Mouse (Mus musculus) limb, embryonic 11.5 days (tissue): ENCODE measurements around the gene Akap6. TPM values are rescaled to one million over a fixed set of nuclear protein-coding genes. Genes with fewer than 3 reads are reported as not detected.

Experiments used
- ATAC-seq: fragments of 200-750 bp; cut with Nextera tagmentation; 2 replicates; pipeline ENCODE4 v1.8.0; 2017; ENCODE audit warnings: low read depth; ENCODE audit not compliant: insufficient number of reproducible peaks, low FRiP score, low TSS enrichment
- DNase-seq: peaks from one replicate; pipeline ENCODE4 v3.0.0-alpha.2; 2015; ENCODE audit warnings: low spot score
- H3K27ac ChIP-seq: fragments of 300-500 bp; sonication (generic); replicated peaks from 2 replicates; pipeline ENCODE4 v1.5.1; 2014; ENCODE audit warnings: low read depth, mild to moderate bottlenecking, low read length
- H3K27me3 ChIP-seq: fragments of 300-500 bp; sonication (generic); 2 replicates; pipeline ENCODE4 v1.6.1; 2014; ENCODE audit warnings: mild to moderate bottlenecking, low read length, mixed read lengths; ENCODE audit not compliant: control insufficient read depth, insufficient read depth
- H3K36me3 ChIP-seq: fragments of 300-500 bp; sonication (generic); 2 replicates; pipeline ENCODE4 v1.6.1; 2014; ENCODE audit warnings: mild to moderate bottlenecking, low read length, moderate library complexity, mixed read lengths; ENCODE audit not compliant: control insufficient read depth, insufficient read depth
- H3K4me1 ChIP-seq: fragments of 300-500 bp; sonication (generic); 2 replicates; pipeline ENCODE4 v1.6.1; 2014; ENCODE audit warnings: low read length, mixed read lengths; ENCODE audit not compliant: control insufficient read depth, insufficient read depth
- H3K4me2 ChIP-seq: fragments of 300-500 bp; sonication (generic); 2 replicates; pipeline ENCODE4 v1.6.1; 2014; ENCODE audit warnings: low read depth, mild to moderate bottlenecking, moderate library complexity; ENCODE audit not compliant: severe bottlenecking
- H3K4me3 ChIP-seq: fragments of 300-500 bp; sonication (generic); 2 replicates; pipeline ENCODE4 v1.5.1; 2014; ENCODE audit warnings: low read depth, low read length
- H3K9ac ChIP-seq: fragments of 300-500 bp; sonication (generic); 2 replicates; pipeline ENCODE4 v1.6.1; 2014; ENCODE audit warnings: mild to moderate bottlenecking, low read length
- H3K9me3 ChIP-seq: fragments of 300-500 bp; sonication (generic); 2 replicates; pipeline ENCODE4 v1.6.1; 2016; ENCODE audit warnings: low read length; ENCODE audit not compliant: control insufficient read depth
- WGBS: fragments of 180-500 bp; shearing (Covaris S2); extraction: QIAGEN DNeasy Blood & Tissue Kit; methylation state at CpG from one replicate; pipeline ENCODE4 v1.1.7; 2014; 5-methylcytosine and 5-hydroxymethylcytosine counted together
- polyA plus RNA-seq: library from polyadenylated mRNA; unstranded; fragments of >200 nt; fragmentation: Nextera tagmentation; extraction: Ambion mirVana; gene quantifications from 2 replicates; pipeline ENCODE4 v1.2.1, GENCODE M21; 2014

Gene Akap6
- polyA plus RNA-seq, 1 experiment from 2014 or later = 0.29 TPM

DNA sequence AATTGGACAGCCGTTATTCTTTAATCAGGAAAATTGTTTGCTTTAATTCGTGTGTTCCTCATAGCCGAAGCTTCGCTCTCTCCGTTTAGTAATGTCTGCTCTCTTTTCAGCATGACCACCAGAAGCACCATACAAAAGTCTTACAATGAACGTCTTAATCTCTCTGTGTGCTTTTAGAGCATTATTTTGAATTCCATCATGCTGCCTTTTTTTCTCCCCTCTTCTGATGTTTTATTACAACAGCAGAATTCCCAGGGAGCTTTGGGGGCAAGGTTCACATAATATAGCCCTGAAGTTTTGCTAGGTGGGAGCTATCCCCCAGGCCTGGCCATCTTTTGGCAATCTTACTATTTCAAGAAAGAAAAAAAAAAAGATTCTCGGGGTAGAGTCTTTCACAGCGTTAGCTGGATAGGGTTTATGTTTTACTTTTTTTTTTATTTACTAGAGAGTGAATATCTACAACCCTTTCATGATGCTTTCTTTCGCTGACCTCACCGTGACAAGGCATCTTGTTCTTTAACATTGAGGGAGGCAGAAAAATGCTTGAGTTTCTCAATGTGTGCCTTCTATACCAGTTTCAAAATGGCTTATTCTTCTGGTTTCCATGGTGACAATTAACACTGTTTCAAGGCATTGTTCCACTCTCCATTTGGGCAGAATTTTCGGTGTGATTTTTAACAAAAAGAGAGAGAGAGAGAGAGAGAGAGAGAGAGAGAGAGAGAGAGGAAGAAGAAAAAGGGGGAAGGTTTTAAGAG is 366.0 kb downstream of the Akap6 start:
- H3K36me3 ChIP-seq = no peaks in the 10 kb centered on the region
- no peaks in the 10 kb centered on the region for H3K27me3 ChIP-seq
- no peak overlapping the region for H3K4me3 ChIP-seq
- H3K4me2 ChIP-seq = no peak overlapping the region
- H3K4me1 ChIP-seq = peaks cover 7% of the 10 kb centered on the region; the same call in 1 of the 2 replicates
- 82% methylated on average over 11 of the region's 11 CpGs for WGBS
- no peak overlapping the region for H3K27ac ChIP-seq
- DNase-seq (no peak), ATAC-seq (no peak)
- no peak overlapping the region for H3K9ac ChIP-seq
- H3K9me3 ChIP-seq = no peaks in the 10 kb centered on the region

DNA sequence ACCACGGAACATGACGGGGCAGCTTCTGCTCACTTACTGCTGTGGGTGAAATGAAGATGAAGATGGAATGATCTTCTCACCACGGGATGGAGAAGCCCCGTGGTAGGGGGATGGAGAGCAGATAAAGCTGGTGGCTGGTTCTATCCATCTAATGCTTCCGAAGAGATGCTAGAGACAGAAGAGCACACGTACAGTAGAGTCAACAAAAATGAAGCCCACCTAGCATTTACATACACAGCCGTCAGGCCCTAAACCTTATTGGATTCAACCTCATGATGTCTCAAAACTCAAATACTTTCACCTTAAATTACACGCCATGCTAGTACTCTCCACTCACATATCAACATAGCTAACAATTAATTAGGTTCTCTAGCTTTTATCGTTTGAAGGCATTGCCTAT is 367.1 kb downstream of the Akap6 start:
- no peak overlapping the region for H3K27ac ChIP-seq
- peaks cover 7% of the 10 kb centered on the region; the same call in 1 of the 2 replicates for H3K4me1 ChIP-seq
- H3K36me3 ChIP-seq = no peaks in the 10 kb centered on the region
- DNase-seq (no peak), ATAC-seq (no peak)
- no peak overlapping the region for H3K9ac ChIP-seq
- no peak overlapping the region for H3K4me2 ChIP-seq
- H3K27me3 ChIP-seq = no peaks in the 10 kb centered on the region
- H3K9me3 ChIP-seq = no peaks in the 10 kb centered on the region
- no peak overlapping the region for H3K4me3 ChIP-seq
- WGBS = 86% methylated on average over 9 of the region's 9 CpGs

DNA sequence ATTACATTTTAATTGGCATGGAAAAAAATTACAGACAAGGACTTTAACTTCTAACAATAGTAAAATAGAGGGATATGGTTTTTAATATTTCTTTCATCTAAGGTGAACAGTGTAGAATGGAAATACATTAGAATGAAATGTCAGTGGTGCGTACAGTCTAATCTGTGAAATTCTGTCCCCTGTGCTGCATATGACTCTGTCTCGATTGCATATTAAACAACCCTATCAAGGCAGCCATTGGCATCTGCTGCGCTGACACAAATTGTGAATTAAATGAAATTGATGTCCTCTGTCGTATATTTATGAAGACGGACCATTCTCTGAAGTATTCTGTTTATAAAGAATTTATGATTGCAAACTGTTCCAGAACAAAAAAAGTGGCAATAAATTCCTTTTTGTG is 371.7 kb downstream of the Akap6 start:
- WGBS = 92% methylated on average over 5 of the region's 5 CpGs
- ATAC-seq (no peak), DNase-seq (no peak)
- Histone ChIP-seq H3K27ac (no peak overlapping the region), H3K4me1 (no peaks in the 10 kb centered on the region), H3K9ac (no peak overlapping the region), H3K27me3 (no peaks in the 10 kb centered on the region), H3K4me2 (no peak overlapping the region), H3K9me3 (no peaks in the 10 kb centered on the region), H3K4me3 (no peak overlapping the region), H3K36me3 (no peaks in the 10 kb centered on the region)

DNA sequence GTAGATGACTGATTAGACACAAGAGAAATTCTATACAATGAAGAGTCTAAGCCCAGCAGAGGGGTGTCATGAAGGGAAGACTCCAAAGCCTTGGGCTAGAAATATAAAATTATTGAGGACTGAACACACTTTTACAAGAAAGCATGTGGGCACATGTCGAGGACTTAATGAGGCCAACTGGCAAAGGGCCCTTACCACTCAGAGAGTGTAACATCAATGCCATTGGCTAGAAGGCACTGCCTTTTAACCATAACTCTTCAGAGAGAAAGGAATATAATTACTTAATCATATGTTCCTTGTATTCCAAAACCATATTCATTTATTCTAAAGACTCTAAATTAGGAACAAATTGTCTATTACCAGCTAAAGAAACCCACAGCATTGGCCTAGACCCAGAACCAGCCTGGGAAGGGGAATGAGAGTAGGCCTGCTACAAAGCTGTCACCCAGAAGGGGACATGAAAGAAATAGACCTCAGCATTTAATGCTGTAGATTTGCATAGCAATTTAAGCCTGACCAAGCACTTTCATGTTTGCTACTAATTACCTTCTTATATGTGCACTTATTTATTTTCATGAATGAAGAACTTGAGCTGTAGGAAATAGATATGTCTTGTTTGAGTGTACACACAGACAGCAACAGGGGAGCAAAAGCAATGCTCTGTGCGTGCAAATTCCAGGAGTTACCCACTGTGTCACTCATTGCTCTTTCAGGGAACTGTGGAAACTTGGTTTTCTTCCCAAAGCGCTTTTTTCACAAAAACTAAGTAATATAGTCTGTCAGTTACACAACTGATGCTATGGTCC is 377.6 kb downstream of the Akap6 start:
- ATAC-seq = no peak
- no peak for DNase-seq
- WGBS = 85% methylated on average over 3 of the region's 3 CpGs

DNA sequence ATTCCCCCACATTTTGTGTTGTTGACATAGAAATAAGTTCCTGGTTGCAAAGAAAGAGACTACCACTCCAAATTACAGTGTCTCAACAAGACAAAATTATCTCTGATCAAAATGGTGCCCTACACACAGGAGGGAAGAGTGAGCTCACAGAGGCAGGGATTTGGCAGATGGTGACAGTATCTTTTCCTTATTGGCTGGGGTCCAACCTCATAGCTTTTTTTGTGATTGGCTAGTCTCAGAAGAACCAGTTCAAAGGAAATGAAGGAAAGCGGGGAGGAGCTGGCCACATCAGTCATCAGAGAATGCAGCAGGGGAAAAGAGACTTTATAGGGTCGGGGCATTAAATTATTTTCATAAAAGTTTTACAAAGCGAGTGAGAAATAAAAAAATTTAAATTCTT is 386.6 kb downstream of the Akap6 start:
- Histone ChIP-seq H3K4me2 (no peak overlapping the region), H3K9me3 (no peaks in the 10 kb centered on the region), H3K27me3 (no peaks in the 10 kb centered on the region), H3K27ac (no peak overlapping the region), H3K36me3 (no peaks in the 10 kb centered on the region), H3K9ac (no peak overlapping the region), H3K4me1 (no peaks in the 10 kb centered on the region), H3K4me3 (no peak overlapping the region)
- DNase-seq = no peak
- WGBS = 83% methylated on average over 3 of the region's 3 CpGs
- ATAC-seq = no peak

More for the DNA sequence above, 377.6 kb downstream of the Akap6 start:
- H3K36me3 ChIP-seq = no peaks in the 10 kb centered on the region
- no peaks in the 10 kb centered on the region for H3K27me3 ChIP-seq
- no peak overlapping the region for H3K27ac ChIP-seq
- no peak overlapping the region for H3K4me3 ChIP-seq
- no peak overlapping the region for H3K4me2 ChIP-seq
- no peaks in the 10 kb centered on the region for H3K4me1 ChIP-seq
- no peak overlapping the region for H3K9ac ChIP-seq
- no peaks in the 10 kb centered on the region for H3K9me3 ChIP-seq

DNA sequence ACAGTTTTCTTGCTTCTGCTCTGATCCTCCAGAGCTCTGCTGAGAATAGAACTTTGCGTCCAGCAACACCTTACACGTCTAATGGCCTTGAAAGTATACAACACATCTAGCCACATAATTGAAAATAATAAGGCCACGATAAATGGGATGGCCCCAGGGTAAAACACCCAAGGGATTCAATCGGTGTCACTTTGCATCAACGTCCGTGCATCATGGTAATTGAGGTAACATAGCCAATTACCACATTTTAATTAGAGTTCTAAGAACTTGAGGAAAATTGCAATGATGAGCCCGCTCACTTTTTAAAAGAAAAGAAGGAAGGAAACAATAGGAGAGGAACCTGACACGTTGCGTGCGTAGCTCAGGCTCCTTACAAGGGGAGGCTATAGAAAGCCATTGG is 413.1 kb downstream of the Akap6 start:
- Histone ChIP-seq H3K27ac (no peak overlapping the region), H3K9me3 (no peaks in the 10 kb centered on the region), H3K9ac (no peak overlapping the region), H3K27me3 (no peaks in the 10 kb centered on the region), H3K4me3 (no peak overlapping the region), H3K4me1 (no peaks in the 10 kb centered on the region), H3K4me2 (no peak overlapping the region), H3K36me3 (no peaks in the 10 kb centered on the region)
- 87% methylated on average over 10 of the region's 10 CpGs for WGBS
- ATAC-seq = no peak
- no peak for DNase-seq

DNA sequence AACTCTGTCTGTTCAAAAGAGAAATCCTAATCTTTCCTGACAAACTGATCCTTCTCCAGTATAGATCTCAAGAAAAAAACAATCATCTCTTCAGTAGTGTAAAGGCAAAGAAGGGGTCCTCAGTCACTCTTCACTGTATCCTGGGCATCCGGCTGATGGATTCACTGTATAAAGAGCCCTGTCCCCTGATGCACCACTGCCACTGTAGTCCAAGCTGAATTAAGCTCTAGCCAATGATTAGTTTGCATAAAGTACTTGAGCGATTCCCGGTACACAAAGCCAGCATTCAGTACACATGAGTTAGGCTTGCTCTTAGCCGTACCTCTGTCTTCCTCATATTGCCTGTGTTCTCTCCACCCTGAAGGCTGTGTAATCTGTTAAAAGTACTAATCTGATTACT is 420.2 kb downstream of the Akap6 start:
- Histone ChIP-seq H3K36me3 (no peaks in the 10 kb centered on the region), H3K4me3 (no peak overlapping the region), H3K9me3 (no peaks in the 10 kb centered on the region), H3K4me2 (no peak overlapping the region), H3K27me3 (no peaks in the 10 kb centered on the region), H3K27ac (no peak overlapping the region), H3K4me1 (no peaks in the 10 kb centered on the region), H3K9ac (no peak overlapping the region)
- ATAC-seq (no peak), DNase-seq (no peak)
- WGBS = 65% methylated on average over 4 of the region's 4 CpGs

DNA sequence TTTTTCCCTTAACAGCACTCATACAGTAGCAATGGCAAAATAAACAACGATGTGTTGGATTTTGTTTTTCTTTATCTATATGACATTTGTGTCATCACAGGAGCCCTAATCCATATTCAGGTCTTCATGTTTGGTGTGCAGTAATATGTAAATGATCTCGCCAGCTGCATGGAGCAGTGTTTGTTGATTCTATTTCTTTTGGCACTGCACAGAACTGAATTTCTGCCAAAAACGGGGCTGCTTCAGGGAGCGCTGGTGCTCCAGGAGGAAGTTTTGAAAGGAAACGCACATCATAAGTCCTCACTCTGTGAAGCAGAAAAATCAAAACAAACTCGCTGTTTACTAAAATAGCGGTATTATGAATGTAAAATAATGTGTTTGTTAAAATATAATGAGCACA is 424.9 kb downstream of the Akap6 start:
- DNase-seq = no peak

More for the DNA sequence above, 424.9 kb downstream of the Akap6 start:
- ATAC-seq = no peak
- H3K4me2 ChIP-seq = no peak overlapping the region
- no peaks in the 10 kb centered on the region for H3K9me3 ChIP-seq
- H3K4me3 ChIP-seq = no peak overlapping the region
- no peak overlapping the region for H3K9ac ChIP-seq
- H3K27ac ChIP-seq = no peak overlapping the region
- H3K36me3 ChIP-seq = no peaks in the 10 kb centered on the region
- WGBS = 85% methylated on average over 7 of the region's 7 CpGs
- H3K27me3 ChIP-seq = no peaks in the 10 kb centered on the region
- H3K4me1 ChIP-seq = no peaks in the 10 kb centered on the region; the same call in 1 of the 2 replicates
